In genomic region chr13:55596802-55597201, GRCm38 (mm10) we compare ENCODE assay signal across 26 mouse cellular contexts.
"Had no signal": no experiment of that assay in that cellular context is flagged by ENCODE, and none has a peak within 500 bp of the region (broad histone marks: within the 10 kb centered on the region; RNA-seq: fewer than 3 reads in every experiment).

No protein-coding gene starts in this region.

- H3K27ac ChIP-seq: gastrocnemius, adult 2 months; heart, adult 2 months; hindbrain, embryonic 10.5 days; hindbrain, embryonic 12.5 days; hindbrain, embryonic 14.5 days; intestine, embryonic 15.5 days; layer of hippocampus, adult 2 months; limb, embryonic 10.5 days; limb, embryonic 12.5 days; liver, embryonic 13.5 days; liver, embryonic 15.5 days had no signal

- ATAC-seq: forebrain, embryonic 16.5 days; hindbrain, embryonic 16.5 days; inflammation-experienced regulatory T-cells, adult 6 months; intestine, embryonic 15.5 days; intestine, postnatal 0 days had no signal

- H3K4me3 ChIP-seq: gastrocnemius, adult 2 months; heart, adult 2 months; heart, embryonic 12.5 days; hindbrain, embryonic 10.5 days; hindbrain, embryonic 12.5 days; intestine, embryonic 15.5 days; layer of hippocampus, adult 2 months; limb, embryonic 10.5 days; limb, embryonic 12.5 days; liver, embryonic 13.5 days; liver, embryonic 15.5 days had no signal

- DNase-seq: gastrocnemius, adult 2 months; gastrocnemius, postnatal 10 days; gastrocnemius, postnatal 25 days; heart, adult 2 months; heart, postnatal 10 days; heart, postnatal 4 days; kidney, adult 18-20 months; kidney, adult 8-10 months; kidney, postnatal 10 days; kidney, postnatal 25 days; kidney, postnatal 4 days; liver; liver, embryonic 13.5 days had no signal
